Mouse (Mus musculus) left cerebral cortex, postnatal 36 days (tissue): Measurements from ENCODE around the gene Avpi1. TPM values are rescaled to one million over a fixed set of nuclear protein-coding genes. Genes with fewer than 3 reads are reported as not detected.
"Not testable (repeated sequence)": the region's sequence is repeated elsewhere in the genome, so short reads cannot be mapped to it uniquely, and the experiment has no call there.

Source experiments
- DNase-seq, 2 experiments: peaks; one replicate each; pipeline ENCODE4 v3.0.0; 2021 to 2022; ENCODE audit warnings: low spot score in 2 of 2, mixed read lengths in 1 of 2
- intact Hi-C: fragments of 180-260 bp; cut with DNase I; formaldehyde crosslinking; loops from one replicate; pipeline ENCODE4 v1.15.1; 2025
- total RNA-seq, 2 experiments: library from RNA; stranded (reverse); gene quantifications; 2 replicates each; pipeline ENCODE4 v1.2.3; 2021

The Avpi1 gene
- total RNA-seq, 2 experiments from 2014 or later = 29.3 to 40.2 TPM

DNA sequence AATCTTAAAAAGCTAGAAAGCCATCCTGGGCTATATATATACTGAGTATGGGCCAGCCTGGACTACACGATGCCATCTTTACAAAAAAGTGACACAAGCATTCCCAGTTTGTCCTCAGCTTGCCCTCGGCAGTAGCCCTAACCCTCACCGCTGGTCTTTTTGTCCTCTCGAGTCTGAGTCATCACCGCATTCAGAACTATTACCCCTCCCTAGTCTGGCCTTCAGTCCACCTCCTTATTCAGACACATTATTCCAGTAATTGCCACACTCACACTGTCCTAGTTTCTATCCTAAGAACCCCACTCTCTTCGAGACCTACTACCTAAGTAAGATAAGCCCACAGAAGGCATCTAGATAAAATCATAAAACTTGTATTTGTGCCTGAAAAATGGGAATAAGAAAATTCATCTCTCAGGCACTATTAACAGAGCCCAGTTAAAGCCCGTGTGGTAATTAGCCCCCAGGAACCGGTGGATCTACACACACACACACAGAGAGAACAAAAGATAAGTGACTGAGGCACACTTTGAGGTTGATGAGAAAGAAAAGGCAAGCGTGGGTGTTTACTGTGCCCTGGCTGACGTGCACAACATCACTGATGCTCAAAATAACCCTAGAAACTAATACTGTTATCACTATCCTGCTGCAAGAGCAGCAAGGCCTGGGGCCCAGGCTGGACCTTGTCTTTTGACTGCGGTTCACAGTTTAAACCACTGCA lies 3.2 kb downstream of the Avpi1 start:
- no peak for DNase-seq
- intact Hi-C loops = no loop called here

DNA sequence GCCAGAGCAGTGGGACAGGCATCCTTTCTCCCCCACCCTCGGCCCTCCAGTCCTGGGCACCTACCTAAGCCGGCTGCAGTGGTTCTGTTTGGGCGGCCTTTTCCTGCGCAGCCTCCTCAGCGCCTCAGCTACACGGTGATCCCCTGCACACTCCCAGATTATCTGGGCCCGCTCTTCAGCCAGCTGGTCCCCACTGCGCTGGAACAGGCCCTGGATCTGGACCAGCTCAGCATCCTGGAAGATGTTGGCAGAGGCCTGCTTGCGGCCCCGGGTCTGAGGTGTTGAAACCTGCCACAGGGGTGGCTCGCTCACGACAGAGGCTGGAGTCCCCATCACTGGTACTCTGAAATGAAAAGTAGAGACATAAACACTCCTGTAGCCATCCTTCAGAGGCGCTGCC lies 4.2 kb downstream of the Avpi1 start:
- DNase-seq = peak; percentile 26 to 50
- intact Hi-C loops = no loop called here

DNA sequence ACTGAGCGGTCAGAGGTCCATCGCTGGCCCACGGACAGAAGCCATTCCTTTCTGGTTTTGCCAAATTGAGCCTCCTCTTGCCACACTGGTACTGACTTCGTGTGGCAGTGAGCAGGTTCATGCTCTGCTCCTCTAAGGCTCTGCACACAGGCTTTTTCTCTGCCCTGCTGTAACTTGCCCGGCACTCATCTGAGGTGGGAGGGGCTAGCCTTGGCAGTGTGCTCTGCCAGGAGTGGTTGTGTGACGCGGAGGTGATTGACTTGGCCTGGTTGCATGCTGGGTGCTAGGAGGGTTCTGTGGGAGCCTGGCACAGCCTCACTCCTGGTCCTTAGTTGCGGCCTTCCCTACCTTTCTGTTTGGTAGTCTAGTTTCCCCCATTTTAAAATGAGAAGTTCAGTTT lies 8.4 kb downstream of the Avpi1 start:
- no peak for DNase-seq
- intact Hi-C loops = no loop called here

DNA sequence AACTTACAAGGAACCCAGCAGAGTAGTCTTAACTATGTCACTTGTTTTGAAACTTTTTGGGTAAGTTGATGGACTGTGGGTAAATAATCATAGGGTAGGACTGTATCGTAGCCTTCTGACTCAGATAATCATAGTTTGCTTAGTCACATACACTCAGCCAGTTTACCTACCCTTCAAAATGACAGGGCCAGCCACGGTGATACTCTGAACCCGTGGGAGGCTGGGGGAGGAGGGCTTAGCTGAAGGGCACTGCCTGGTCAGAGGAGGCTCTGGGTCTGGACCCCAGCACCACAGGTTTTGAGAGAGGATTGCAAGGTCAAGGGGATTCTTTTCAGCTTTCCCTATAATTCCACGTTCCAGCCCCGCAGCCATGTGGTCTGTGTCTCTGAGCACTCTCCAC lies 10.3 kb downstream of the Avpi1 start:
- intact Hi-C loops = no loop called here
- no peak for DNase-seq

DNA sequence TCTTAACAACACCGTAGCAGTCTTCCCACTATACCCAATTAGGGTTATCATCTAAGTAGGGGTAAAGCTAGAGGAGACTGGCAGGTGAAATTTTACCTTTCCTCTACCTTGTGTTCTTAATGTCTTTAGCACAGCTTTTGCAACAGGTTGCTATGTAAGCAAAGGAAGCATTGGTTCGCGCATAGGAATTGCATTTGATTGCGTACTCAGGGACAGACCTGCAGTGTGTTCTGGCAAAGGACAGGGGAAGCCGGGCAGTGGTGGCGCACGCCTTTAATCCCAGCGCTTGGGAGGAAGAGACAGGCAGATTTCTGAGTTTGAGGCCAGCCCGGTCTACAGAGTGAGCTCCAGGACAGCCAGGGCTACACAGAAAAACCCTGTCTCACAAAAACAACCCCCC lies 10.7 kb downstream of the Avpi1 start:
- intact Hi-C loops = no loop called here
- no peak for DNase-seq

DNA sequence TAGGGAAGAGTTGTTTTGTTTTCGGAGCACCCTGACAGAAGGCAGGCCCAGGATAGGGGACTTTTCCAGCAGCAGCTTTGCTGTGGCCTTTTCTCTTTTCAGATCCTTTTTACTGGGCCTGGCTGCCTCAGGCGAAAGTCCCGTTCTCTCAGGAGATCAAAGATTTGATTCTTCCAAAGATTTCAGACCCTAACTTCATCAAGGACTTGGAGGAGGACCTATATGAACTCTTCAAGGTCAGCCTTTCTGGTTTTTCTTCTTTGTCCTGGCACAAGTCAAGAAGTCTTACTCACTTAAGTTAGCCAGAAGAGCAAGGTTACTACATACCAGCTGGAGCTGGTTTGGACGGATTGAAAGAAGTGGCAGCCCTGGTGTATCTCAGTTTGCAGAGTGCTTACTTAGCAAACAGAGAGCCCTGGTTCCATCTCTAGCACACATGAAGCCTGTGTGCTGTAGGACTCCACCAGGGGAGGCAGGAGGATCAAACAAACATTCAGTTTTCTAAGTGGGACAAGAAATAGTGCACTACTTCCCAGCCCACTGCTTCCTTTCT lies 13.0 kb downstream of the Avpi1 start:
- intact Hi-C loops = no loop called here
- no peak for DNase-seq

DNA sequence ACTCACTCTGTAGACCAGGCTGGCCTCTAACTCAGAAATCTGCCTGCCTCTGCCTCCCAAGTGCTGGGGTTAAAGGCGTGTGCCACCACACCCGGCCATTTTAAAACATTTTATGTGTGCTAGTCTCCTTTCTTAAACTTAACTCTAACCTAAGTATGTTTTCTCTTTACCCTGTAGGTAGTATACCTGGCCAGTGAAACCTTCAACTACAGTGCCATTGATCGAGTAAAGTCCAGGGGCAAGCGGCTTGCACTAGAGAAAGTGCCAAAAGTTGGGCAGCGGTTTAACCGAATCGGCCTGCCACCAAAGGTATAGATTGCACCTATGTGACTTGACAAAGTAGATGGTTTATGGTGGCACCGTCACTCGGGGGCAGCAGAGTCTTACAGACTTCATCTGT lies 24.2 kb downstream of the Avpi1 start:
- DNase-seq = no peak
- intact Hi-C loops = no loop called here

DNA sequence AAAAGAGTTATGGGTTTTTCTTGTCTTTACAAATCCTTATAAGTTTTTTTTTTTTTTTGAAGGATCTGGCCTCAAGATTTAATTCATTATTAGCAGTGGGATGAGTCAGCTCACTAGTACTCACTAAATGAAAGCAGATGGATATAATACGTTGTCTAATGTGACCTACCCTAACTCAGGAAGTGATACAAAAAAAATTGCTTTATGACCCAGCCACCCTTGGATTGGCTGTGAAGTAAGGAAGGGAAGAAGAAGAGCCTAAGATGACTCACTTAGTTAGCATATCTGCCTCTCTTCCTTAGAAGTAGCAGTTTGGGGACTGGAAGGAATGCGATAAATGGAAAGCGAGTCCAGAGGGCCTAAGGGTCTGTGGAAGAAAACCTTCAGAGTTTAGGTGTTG lies 29.5 kb downstream of the Avpi1 start:
- intact Hi-C loops = no loop called here

DNA sequence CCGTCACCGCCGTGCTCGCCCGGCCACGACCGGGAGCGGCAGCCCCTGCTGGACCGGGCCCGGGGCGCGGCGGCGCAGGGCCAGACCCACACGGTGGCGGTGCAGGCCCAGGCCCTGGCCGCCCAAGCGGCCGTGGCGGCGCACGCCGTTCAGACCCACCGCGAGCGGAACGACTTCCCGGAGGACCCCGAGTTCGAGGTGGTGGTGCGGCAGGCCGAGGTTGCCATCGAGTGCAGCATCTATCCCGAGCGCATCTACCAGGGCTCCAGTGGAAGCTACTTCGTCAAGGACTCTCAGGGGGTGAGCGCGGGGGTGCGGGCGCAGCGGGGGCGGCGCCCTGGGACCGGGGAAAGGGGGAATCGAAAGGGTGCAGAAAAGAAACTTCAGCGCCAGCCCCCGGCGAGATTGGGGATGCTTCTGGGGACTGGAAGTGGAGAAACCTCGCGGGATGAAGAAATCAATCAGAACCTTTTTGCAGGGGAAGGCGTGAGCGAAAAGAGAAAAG lies 38.2 kb downstream of the Avpi1 start:
- no peak for DNase-seq
- intact Hi-C loops = no loop called here

More for the DNA sequence above, 29.5 kb downstream of the Avpi1 start:
- no peak for DNase-seq

DNA sequence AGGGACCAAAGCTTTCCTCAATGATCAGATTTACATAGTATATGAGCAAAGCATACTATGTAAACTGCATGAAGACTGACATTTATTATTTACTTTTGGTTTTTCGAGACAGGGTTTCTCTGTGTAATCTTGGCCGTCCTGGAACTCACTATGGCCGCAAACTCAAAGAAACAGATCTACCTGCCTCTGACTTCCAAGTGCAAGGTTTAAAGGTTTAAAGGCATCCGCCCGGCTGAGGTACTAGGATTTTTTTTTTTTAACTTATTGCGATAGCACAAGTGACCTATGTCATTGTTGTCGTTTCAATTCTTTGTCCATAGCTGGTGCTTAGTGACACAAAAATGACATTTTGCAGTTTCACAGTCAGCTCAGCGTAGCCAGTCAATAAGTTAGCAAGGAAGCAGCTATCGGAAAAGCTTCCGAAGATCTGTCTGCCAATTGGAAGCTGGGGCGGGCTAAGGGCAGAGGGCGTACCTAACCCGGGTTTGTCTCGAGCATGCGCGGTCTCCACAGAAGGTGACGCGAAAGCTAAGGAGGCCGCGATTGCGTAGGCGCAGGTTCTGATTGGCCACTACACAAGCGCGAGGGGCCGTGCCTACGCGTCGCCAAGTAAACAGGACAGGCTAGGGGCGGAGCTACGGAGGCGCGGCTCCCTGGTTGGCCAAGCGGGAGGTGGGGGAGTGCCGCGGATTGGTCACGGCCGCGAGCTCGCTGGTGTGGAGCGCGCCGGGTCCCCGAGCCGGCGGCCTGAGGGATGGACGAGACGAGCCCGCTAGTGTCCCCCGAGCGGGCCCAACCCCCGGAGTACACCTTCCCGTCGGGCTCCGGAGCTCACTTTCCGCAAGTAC lies 38.9 kb downstream of the Avpi1 start, which contains the start of gene Pi4k2a:
Pi4k2a (plus strand) TSS at position 723 of the 848 bp plus-strand sequence.
- intact Hi-C loops = loop anchor here (5.0 kb wide), 1 partner anchor 77 kb away; no protein-coding TSS in a partner anchor

DNA sequence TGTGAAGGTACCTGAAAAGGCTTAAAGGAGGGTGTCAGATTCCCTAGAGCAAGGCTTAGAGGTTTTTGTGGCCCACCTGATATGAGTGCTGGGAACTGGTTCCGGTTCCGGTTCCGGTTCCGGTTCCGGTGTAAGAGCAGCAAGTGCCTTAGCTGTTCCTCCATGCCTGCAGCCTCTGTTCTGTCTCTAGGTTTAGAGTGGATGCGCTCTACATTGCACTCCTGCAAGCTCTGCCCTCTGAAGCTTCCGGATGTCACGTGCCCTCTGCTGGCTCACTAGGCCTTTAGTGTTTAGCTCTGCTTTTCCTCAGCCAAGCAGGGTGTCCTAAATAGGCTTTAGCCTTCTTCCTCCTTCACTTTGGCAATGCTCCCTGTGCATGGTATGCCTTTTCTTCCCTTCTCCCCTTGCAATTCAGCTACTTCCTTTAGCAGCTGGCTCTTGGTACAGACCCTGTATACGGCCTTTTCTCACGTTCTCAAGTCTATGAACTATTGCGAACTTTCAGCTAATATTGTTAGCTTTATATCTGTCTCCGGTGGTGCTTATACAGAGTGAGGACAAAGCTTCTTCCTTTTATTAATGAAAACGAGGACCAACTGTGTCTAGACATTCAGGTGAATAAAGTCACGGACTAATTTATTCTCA lies 39.6 kb downstream of the Avpi1 start:
- DNase-seq = peak; percentile 42 to 47
- intact Hi-C loops = loop anchor here (5.0 kb wide), 1 partner anchor 78 kb away; no protein-coding TSS in a partner anchor

More for the DNA sequence above, 38.9 kb downstream of the Avpi1 start, which contains the start of gene Pi4k2a:
- DNase-seq = peak; percentile 99

DNA sequence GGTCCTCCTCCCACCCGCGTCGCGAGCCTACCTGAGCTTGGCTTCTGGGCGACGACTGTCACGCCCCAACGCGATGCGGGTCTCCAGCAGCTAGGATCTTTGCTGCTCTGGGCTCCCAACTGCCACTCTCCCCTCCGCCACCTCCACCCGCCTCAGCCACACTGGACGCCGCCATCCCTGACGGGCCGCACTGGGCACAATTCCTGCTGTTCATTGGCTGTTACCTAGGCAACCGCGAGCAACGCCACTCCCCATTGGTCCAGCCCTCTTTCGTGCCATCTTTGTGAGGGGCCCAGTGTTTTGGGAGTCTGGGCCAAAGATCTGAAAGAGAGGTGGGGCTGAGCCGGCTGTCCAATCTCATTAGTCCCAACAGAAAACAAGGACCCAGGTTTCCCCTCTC lies 42.7 kb downstream of the Avpi1 start, which contains the start of gene Morn4:
Morn4 (minus strand) TSS at position 192 of the 400 bp plus-strand sequence.
- peak; percentile 92 to 94 for DNase-seq
- intact Hi-C loops = loop anchor here (5.0 kb wide), 1 partner anchor 81 kb away; no protein-coding TSS in a partner anchor

DNA sequence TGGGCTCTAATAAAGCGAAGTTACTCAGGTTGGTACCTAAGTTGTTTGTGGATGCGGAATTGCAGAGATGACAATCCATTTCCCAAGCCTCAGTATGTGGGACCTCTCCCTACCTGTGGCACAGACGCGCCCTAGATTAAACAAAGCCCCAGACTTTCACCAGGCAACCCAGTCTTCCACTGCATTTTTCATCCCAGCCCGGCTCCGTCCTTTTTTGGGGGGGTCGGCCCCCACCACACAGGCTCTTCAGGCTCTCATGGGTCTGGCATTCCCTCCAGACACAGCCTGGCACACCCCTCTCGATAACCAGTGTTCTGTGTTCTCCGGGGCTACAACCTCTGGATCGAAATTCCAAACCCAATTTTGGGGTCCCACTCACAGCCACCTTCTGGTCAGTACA lies 43.2 kb downstream of the Avpi1 start:
- no peak for DNase-seq
- intact Hi-C loops = loop anchor here (5.0 kb wide), 1 partner anchor 82 kb away; no protein-coding TSS in a partner anchor

DNA sequence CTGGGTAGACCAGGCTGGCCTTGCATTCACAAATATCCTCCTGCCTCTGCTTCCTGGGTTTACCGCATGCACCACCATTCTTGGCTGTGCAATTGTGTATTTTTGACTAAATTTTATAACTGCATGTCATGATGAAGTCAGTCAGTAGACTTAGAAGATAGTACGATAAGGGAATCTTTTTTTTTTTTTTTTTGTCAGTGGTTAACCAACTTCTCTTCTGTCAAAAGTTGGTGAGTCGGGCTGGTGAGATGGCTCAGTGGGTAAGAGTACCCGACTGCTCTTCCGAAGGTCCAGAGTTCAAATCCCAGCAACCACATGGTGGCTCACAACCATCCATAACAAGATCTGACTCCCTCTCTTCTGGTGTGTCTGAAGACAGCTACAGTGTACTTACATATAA lies 47.2 kb downstream of the Avpi1 start:
- intact Hi-C loops, DNase-seq: not testable (repeated sequence)

DNA sequence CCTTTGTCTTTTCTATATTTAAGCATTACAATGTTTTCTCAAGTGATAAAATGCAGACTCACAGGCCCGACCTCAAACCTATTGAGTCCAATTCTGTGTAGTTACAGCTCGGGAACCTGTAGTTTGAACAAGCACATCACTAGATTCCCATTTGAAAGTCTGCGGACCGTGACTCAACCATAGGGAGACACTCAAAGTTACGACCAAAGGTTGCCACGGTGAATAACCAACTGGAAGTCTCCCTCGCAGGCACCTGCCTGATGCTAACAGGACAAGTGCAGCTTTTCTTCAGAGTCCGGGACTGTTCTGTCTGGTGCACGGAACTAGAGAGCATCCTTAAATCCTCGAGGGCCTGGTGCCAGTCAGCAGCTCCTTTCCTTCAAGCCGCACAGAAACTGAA lies 48.4 kb downstream of the Avpi1 start:
- DNase-seq = no peak
- intact Hi-C loops = no loop called here

DNA sequence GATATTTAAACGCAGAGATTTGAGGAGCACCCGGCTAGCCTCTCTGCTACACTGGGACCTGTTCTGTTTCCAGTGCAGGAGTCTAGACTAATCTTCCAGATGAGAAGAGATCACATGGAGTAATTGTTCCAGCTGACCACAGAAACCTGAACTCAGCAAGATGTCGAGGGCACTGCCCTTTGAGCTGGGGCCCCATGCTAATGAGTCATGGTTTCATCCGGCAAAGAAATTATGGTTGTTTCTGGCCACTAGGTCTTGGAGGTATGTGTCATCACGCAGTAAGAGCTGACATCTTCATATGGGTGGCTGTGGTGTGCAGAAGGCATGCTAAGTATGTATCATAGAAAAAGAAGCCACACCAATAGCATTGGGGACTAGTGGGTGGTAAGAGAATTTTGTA lies 48.9 kb downstream of the Avpi1 start:
- DNase-seq = no peak
- intact Hi-C loops = no loop called here

DNA sequence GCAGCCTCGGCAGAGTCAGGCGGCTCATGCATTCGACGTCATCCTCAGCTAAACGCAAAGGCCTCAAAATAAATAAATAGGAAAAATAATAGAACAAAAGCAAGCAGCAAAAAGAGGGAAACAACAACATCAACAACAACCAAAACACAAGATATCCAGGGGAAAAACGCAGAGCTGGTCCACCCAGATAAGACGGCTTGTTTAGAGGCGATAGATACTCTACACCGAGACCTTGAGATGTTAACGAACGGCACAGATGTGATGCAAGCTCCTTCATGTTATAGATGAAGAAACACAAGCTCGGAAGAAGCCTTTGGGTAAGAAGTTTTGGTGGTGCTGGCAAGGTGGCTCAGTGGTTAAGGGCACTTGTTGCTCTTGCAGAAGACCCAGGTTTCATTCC lies 49.9 kb downstream of the Avpi1 start:
- intact Hi-C loops = no loop called here
- DNase-seq = no peak

DNA sequence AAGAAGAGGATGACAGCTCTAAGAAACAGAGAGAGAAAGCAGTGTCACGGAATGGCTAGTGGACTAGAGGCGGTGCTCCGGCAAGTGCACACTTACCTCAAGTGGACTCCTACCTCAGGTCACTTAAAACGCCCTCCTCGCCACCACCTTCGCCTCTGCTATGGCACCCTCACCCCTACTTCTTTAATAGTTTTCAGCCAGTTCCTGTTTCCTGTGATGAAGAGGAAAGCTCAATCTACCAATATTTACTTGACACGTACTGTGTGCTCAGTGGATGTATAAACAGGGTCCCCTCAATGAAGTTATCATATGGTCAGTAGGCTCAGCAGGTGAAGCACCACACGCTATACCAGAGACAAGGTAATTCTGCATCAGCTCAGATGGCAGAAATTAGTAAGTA lies 50.3 kb downstream of the Avpi1 start:
- DNase-seq = no peak
- intact Hi-C loops = no loop called here

DNA sequence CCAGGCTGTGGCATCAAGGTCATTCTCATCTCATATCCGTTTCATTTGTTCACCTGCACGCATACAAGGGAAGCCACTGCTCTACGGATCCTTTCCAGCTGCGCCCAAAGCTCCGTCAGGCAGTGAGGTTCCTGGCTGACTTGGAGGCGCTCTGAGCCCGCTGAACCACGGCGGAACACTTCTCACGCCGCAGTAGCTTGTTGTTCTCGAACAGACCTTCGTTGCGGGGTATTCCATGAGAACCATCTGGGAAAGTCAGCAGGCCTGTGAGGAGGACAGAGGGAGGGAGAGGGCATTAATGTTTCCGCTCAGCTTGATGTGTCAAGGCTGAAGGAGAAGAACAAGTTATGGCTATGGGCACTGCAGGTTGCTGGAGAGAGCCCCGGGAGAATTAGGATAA lies 52.9 kb downstream of the Avpi1 start:
- DNase-seq = no peak
- intact Hi-C loops = no loop called here

DNA sequence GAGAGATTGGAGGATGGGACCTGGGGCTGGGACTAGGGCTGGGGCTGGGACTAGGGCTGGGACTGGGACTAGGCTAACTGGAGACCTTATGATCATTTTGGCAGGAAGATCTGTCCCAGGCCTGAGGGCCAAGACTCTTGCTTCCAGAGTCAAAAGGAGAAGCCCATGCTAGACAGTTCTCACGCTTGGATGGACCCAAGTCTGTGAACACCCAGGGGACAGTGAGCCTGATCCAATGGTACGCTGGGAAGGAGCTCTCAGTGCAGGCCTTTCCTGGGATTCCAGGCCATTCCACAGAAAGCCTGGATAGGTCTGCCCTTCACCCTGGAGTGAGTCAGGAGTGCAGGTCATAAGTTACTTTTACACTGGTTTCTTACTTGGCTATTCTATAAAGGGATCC lies 53.8 kb downstream of the Avpi1 start:
- intact Hi-C loops = no loop called here
- no peak for DNase-seq
